Mouse (Mus musculus) heart, postnatal 0 days (tissue): ENCODE data around the gene Arid3a. TPM values are rescaled to one million over a fixed set of nuclear protein-coding genes. Genes with fewer than 3 reads are reported as not detected.

Experiments
- ATAC-seq: fragments of 200-750 bp; cut with Nextera tagmentation; 2 replicates; pipeline ENCODE4 v1.8.0; 2017; ENCODE audit warnings: low read depth, moderate number of reproducible peaks, moderate library complexity; ENCODE audit not compliant: insufficient read depth
- DNase-seq: peaks from one replicate; pipeline ENCODE4 v3.0.0-alpha.2; 2016; ENCODE audit warnings: low spot score
- H3K27ac ChIP-seq: fragments of 300-500 bp; sonication (generic); 2 replicates; pipeline ENCODE4 v1.5.1; 2014; ENCODE audit warnings: low read depth, mild to moderate bottlenecking
- H3K27me3 ChIP-seq: fragments of 300-500 bp; sonication (generic); 2 replicates; pipeline ENCODE4 v1.6.1; 2014; ENCODE audit warnings: low read length, mixed read lengths; ENCODE audit not compliant: control insufficient read depth, insufficient read depth
- H3K36me3 ChIP-seq: fragments of 300-500 bp; sonication (generic); replicated peaks from 2 replicates; pipeline ENCODE4 v1.6.1; 2014; ENCODE audit warnings: low read length, mixed read lengths; ENCODE audit not compliant: control insufficient read depth, insufficient read depth
- H3K4me1 ChIP-seq: fragments of 300-500 bp; sonication (generic); 2 replicates; pipeline ENCODE4 v1.6.1; 2014; ENCODE audit warnings: antibody characterized with exemption; ENCODE audit not compliant: control insufficient read depth, insufficient read depth
- H3K4me2 ChIP-seq: fragments of 300-500 bp; sonication (generic); 2 replicates; pipeline ENCODE4 v1.6.1; 2014; ENCODE audit warnings: low read depth, mild to moderate bottlenecking, low read length, moderate library complexity
- H3K4me3 ChIP-seq: fragments of 300-500 bp; sonication (generic); 2 replicates; pipeline ENCODE4 v1.5.1; 2014; ENCODE audit warnings: low read depth, low read length
- H3K9ac ChIP-seq: fragments of 300-500 bp; sonication (generic); replicated peaks from 2 replicates; pipeline ENCODE4 v1.6.1; 2014; ENCODE audit warnings: low read depth, low read length, mixed read lengths
- H3K9me3 ChIP-seq: fragments of 300-500 bp; sonication (generic); replicated peaks from 2 replicates; pipeline ENCODE4 v1.6.1; 2016; ENCODE audit warnings: low read length; ENCODE audit not compliant: control insufficient read depth
- CTCF ChIP-seq: IDR thresholded peaks from 2 replicates; pipeline ENCODE4 v1.5.1; 2016; ENCODE audit warnings: antibody characterized with exemption, control low read depth, low read depth
- EP300 ChIP-seq: IDR thresholded peaks from 2 replicates; pipeline ENCODE4 v1.6.1; 2016; ENCODE audit warnings: antibody characterized with exemption, low read depth
- WGBS: fragments of 180-500 bp; shearing (Covaris S2); extraction: QIAGEN DNeasy Blood & Tissue Kit; methylation state at CpG from one replicate; pipeline ENCODE4 v1.1.7; 2014; 5-methylcytosine and 5-hydroxymethylcytosine counted together
- polyA plus RNA-seq: library from polyadenylated mRNA; unstranded; fragments of >200 nt; fragmentation: Nextera tagmentation; extraction: Ambion mirVana; gene quantifications from 2 replicates; pipeline ENCODE4 v1.2.1, GENCODE M21; 2015
- total RNA-seq: library from RNA; depleted of rRNA; stranded (reverse); fragments of >200 nt; gene quantifications from 2 replicates; pipeline ENCODE4 v1.2.3, GENCODE M21; 2014; ENCODE audit warnings: low replicate concordance

The Arid3a gene
- total and polyA plus RNA-seq, 2 experiments from 2014 or later = 0.77 to 5.6 TPM

- peak within 1 kb of the TSS; percentile 89 for H3K4me2 ChIP-seq
- WGBS = under 1% methylated on average over 34 of the region's 34 CpGs
- TF ChIP-seq CTCF = no peak
- TF ChIP-seq EP300 = no peak
- peaks cover 12% of the 10 kb centered on the region; the same call in 1 of the 2 replicates for H3K4me1 ChIP-seq
- DNase-seq (peak; percentile 93), ATAC-seq (peak; percentile 89)
- H3K36me3 ChIP-seq = peaks cover 41% of the 10 kb centered on the region
- peak within 1 kb of the TSS; percentile 59 for H3K4me3 ChIP-seq
- H3K27ac ChIP-seq = peak within 1 kb of the TSS; percentile 52; the same call in 1 of the 2 replicates
- no peaks in the 10 kb centered on the region for H3K9me3 ChIP-seq
- peak within 1 kb of the TSS; percentile 58 for H3K9ac ChIP-seq
- H3K27me3 ChIP-seq = no peaks in the 10 kb centered on the region
These were observed 69.6 kb downstream of the Arid3a start, which contains the start of gene Abca7 for GRCm38 (mm10) chr10:79996272-79997033. TSS of gene Abca7 (plus strand) at chr10:79996494.

- under 1% methylated on average over 35 of the region's 35 CpGs for WGBS
These were observed 70.4 kb downstream of the Arid3a start for GRCm38 (mm10) chr10:79997034-79997760.

GRCm38 (mm10) chr10:79997819-79998218 lies 71.0 kb downstream of the Arid3a start:
- Histone ChIP-seq H3K27me3 (no peaks in the 10 kb centered on the region), H3K4me2 (peak overlapping the region; percentile 89), H3K9ac (no peak overlapping the region), H3K27ac (0 out of 2 replicates have a peak overlapping the region, but pooled peaks have one; percentile 18), H3K36me3 (peaks cover 28% of the 10 kb centered on the region), H3K4me1 (peaks cover 16% of the 10 kb centered on the region), H3K4me3 (peak overlapping the region; percentile 59), H3K9me3 (no peaks in the 10 kb centered on the region)
- ATAC-seq (peak; percentile 17; the same call in 1 of the 2 replicates), DNase-seq (peak; percentile 28)
- 14% methylated on average over 15 of the region's 15 CpGs for WGBS
- no peak for TF ChIP-seq EP300
- no peak for TF ChIP-seq CTCF

More at GRCm38 (mm10) chr10:79997034-79997760, 70.4 kb downstream of the Arid3a start:
- Histone ChIP-seq H3K27me3 (no peaks in the 10 kb centered on the region), H3K4me1 (peaks cover 12% of the 10 kb centered on the region; the same call in 1 of the 2 replicates), H3K4me3 (peak overlapping the region; percentile 59), H3K27ac (0 out of 2 replicates have a peak overlapping the region, but pooled peaks have one; percentile 18), H3K9ac (peak overlapping the region; percentile 58), H3K9me3 (no peaks in the 10 kb centered on the region), H3K36me3 (peaks cover 34% of the 10 kb centered on the region), H3K4me2 (peak overlapping the region; percentile 89)
- ATAC-seq = peak; percentile 25; the same call in 1 of the 2 replicates
- TF ChIP-seq CTCF (no peak), EP300 (no peak)
- peak; percentile 57 for DNase-seq

GRCm38 (mm10) chr10:80001945-80002344 lies 75.1 kb downstream of the Arid3a start:
- Histone ChIP-seq H3K27me3 (no peaks in the 10 kb centered on the region), H3K4me3 (no peak overlapping the region), H3K27ac (no peak overlapping the region), H3K9ac (no peak overlapping the region), H3K4me1 (peaks cover 20% of the 10 kb centered on the region), H3K4me2 (no peak overlapping the region), H3K36me3 (peaks cover 4% of the 10 kb centered on the region; the same call in 1 of the 2 replicates), H3K9me3 (no peaks in the 10 kb centered on the region)
- 87% methylated on average over 9 of the region's 9 CpGs for WGBS
- DNase-seq (no peak), ATAC-seq (no peak)
- TF ChIP-seq EP300 (no peak), CTCF (no peak)

GRCm38 (mm10) chr10:80002829-80003228 lies 76.0 kb downstream of the Arid3a start:
- H3K9ac ChIP-seq = no peak overlapping the region
- TF ChIP-seq CTCF (no peak), EP300 (no peak)
- peak overlapping the region; percentile 63 for H3K27ac ChIP-seq
- no peak overlapping the region for H3K4me2 ChIP-seq
- H3K27me3 ChIP-seq = no peaks in the 10 kb centered on the region
- H3K4me3 ChIP-seq = no peak overlapping the region
- peaks cover 4% of the 10 kb centered on the region; the same call in 1 of the 2 replicates for H3K36me3 ChIP-seq
- DNase-seq = no peak
- ATAC-seq = no peak
- peaks cover 11% of the 10 kb centered on the region for H3K4me1 ChIP-seq
- no peaks in the 10 kb centered on the region for H3K9me3 ChIP-seq
- 32% methylated on average over 21 of the region's 21 CpGs for WGBS
